Mouse (Mus musculus) cerebellum, adult 11 months (tissue): ENCODE results near the gene Sufu.
A peak's percentile ranks its signal among the peaks of the same experiment; 100 is the strongest.

Source experiments
- DNase-seq: peaks from one replicate; pipeline ENCODE4 v3.0.0; 2022

Gene Sufu

GRCm38 (mm10) chr19:46434148-46434547, 37.5 kb downstream of the Sufu start:
- no peak for DNase-seq

- no peak for DNase-seq
Observed at GRCm38 (mm10) chr19:46434591-46434990, 37.9 kb downstream of the Sufu start.

GRCm38 (mm10) chr19:46435492-46435891, 38.8 kb downstream of the Sufu start:
- DNase-seq: no peak

GRCm38 (mm10) chr19:46443509-46443908, 46.8 kb downstream of the Sufu start:
- DNase-seq: no peak

GRCm38 (mm10) chr19:46444209-46444608, 47.5 kb downstream of the Sufu start:
- DNase-seq: peak; percentile 85

- DNase-seq: no peak
Observed at GRCm38 (mm10) chr19:46445641-46446040, 48.9 kb downstream of the Sufu start.

GRCm38 (mm10) chr19:46446436-46447020, 49.8 kb downstream of the Sufu start:
- no peak for DNase-seq

- DNase-seq: no peak
Observed at GRCm38 (mm10) chr19:46447110-46447509, 50.4 kb downstream of the Sufu start.

GRCm38 (mm10) chr19:46447911-46448310, 51.2 kb downstream of the Sufu start:
- no peak for DNase-seq

GRCm38 (mm10) chr19:46449261-46450005, 52.7 kb downstream of the Sufu start:
- no peak for DNase-seq

- DNase-seq: peak; percentile 53
Observed at GRCm38 (mm10) chr19:46452052-46452827, 55.5 kb downstream of the Sufu start.

- DNase-seq: no peak
Observed at GRCm38 (mm10) chr19:46452916-46453315, 56.2 kb downstream of the Sufu start.

GRCm38 (mm10) chr19:46454126-46454880, 57.6 kb downstream of the Sufu start:
- no peak for DNase-seq

GRCm38 (mm10) chr19:46455032-46455431, 58.3 kb downstream of the Sufu start:
- no peak for DNase-seq

- DNase-seq: no peak
Observed at GRCm38 (mm10) chr19:46455556-46455955, 58.9 kb downstream of the Sufu start.

GRCm38 (mm10) chr19:46456018-46456735, 59.5 kb downstream of the Sufu start:
- DNase-seq: no peak

GRCm38 (mm10) chr19:46457798-46458197, 61.1 kb downstream of the Sufu start:
- no peak for DNase-seq

- DNase-seq: no peak
Observed at GRCm38 (mm10) chr19:46459256-46459655, 62.6 kb downstream of the Sufu start.

- no peak for DNase-seq
Observed at GRCm38 (mm10) chr19:46459889-46460288, 63.2 kb downstream of the Sufu start.

GRCm38 (mm10) chr19:46462574-46462973, 65.9 kb downstream of the Sufu start:
- DNase-seq: no peak

GRCm38 (mm10) chr19:46463446-46463845, 66.8 kb downstream of the Sufu start:
- no peak for DNase-seq

- DNase-seq: no peak
Observed at GRCm38 (mm10) chr19:46466160-46466559, 69.5 kb downstream of the Sufu start.
